Mouse (Mus musculus) fibroblast of lung, adult 2 months (primary cell): ENCODE data around the gene Cyp2c54.
"Not testable (repeated sequence)": the region's sequence is repeated elsewhere in the genome, so short reads cannot be mapped to it uniquely, and the experiment has no call there.

Source experiments
- DNase-seq: peaks from one replicate; pipeline ENCODE4 v3.0.0-alpha.2; 2011; ENCODE audit warnings: low read depth

Gene Cyp2c54

GRCm38 (mm10) chr19:40073701-40074100, at the start of gene Cyp2c54:
Gene Cyp2c54, minus strand, starts transcription at chr19:40073827.
- no peak for DNase-seq

DNA sequence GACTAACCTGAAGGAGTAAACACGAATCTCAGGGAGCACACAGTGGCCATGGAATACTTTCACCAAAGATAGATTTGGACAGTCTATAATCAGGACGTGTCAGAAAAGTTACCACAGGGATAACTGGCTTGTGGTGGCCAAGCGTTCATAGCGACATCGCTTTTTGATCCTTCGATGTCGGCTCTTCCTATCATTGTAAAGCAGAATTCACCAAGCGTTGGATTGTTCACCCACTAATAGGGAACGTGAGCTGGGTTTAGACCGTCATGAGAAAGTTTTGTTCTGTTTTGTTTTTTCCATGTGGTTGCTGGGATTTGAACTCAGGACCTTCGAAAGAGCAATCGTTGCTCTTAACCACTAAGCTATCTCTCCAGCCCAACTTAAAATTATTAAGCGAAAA, 46.0 kb upstream of the Cyp2c54 start:
- DNase-seq: not testable (repeated sequence)

- no peak for DNase-seq
Measured at GRCm38 (mm10) chr19:40091111-40091510, 17.5 kb upstream of the Cyp2c54 start.

DNA sequence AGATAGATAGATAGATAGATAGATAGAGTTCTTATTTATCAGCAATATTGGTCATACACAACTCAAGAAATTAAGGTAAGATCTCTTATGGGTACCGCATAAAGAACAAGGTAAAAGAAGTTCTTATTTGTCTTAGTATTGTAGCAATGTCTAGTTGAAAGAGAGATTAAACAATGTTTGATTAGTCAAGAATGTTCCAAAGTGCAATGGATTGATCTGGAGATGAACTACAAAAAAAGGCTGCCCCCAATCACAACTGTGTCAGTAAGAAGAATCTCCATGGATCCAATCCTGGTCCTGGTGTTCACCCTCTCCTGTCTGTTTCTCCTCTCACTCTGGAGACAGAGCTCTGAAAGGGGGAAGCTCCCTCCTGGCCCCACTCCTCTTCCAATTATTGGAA, 15.8 kb upstream of the Cyp2c54 start, which contains the start of gene Cyp2c50:
TSS of gene Cyp2c50 (plus strand) at position 268 of the 400 bp plus-strand sequence.
- not testable (repeated sequence) for DNase-seq

GRCm38 (mm10) chr19:40088381-40088780, 14.8 kb upstream of the Cyp2c54 start:
- DNase-seq: no peak

DNA sequence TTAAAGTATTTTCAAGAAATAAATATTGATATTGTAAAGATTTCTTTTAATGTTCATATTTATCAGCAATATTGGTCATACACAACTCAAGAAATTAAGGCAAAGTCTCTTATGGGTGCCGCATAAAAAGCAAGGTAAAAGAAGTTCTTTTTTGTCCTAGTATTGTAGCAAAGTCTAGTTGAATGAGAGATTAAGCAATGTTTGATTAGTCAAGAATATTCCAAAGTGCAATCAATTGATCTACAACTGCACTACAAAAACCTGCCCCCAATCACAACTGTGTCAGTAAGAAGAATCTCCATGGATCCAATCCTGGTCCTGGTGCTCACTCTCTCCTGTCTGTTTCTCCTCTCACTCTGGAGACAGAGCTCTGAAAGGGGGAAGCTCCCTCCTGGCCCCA, 81.5 kb downstream of the Cyp2c54 start, which contains the start of gene Cyp2c37:
TSS of gene Cyp2c37 (plus strand) at position 285 of the 400 bp plus-strand sequence.
- not testable (repeated sequence) for DNase-seq

GRCm38 (mm10) chr19:39989471-39989870, 84.2 kb downstream of the Cyp2c54 start:
- DNase-seq: no peak
